Mouse (Mus musculus) testis, adult 2 months (tissue): ENCODE measurements at regions not wholly inside any gene's neighbourhood (a gene's known extent, or its start where the extent isn't known, plus 50 kb on each side); places are given as distances from the start of the nearest gene placed in this dataset.

ENCODE experiments used
- H3K27ac ChIP-seq: fragments of 200-500 bp; 2 replicates; pipeline ENCODE4 v1.5.1; 2012; ENCODE audit warnings: low read depth, low read length; ENCODE audit not compliant: control insufficient read depth, insufficient read depth
- H3K27me3 ChIP-seq: fragments of 200-500 bp; 2 replicates; pipeline ENCODE4 v1.6.1; 2012; ENCODE audit warnings: mild to moderate bottlenecking, low read length, moderate library complexity; ENCODE audit not compliant: control insufficient read depth, insufficient read depth
- H3K36me3 ChIP-seq: fragments of 200-500 bp; 2 replicates; pipeline ENCODE4 v1.6.1; 2012; ENCODE audit warnings: mild to moderate bottlenecking, low read length; ENCODE audit not compliant: control insufficient read depth, insufficient read depth
- H3K4me1 ChIP-seq: fragments of 200-500 bp; 2 replicates; pipeline ENCODE4 v1.6.1; 2012; ENCODE audit warnings: low read length; ENCODE audit not compliant: control insufficient read depth, insufficient read depth
- H3K4me3 ChIP-seq: fragments of 200-500 bp; 2 replicates; pipeline ENCODE4 v1.5.1; 2012; ENCODE audit warnings: low read depth, mild to moderate bottlenecking, low read length, moderate library complexity, mixed read lengths; ENCODE audit not compliant: control insufficient read depth
- CTCF ChIP-seq: fragments of 200-500 bp; IDR thresholded peaks from 2 replicates; pipeline ENCODE4 v1.5.1; 2012; ENCODE audit warnings: low read depth, mild to moderate bottlenecking, inconsistent platforms, low read length, moderate library complexity; ENCODE audit not compliant: control insufficient read depth, insufficient read depth, insufficient replicate concordance
- POLR2A ChIP-seq: fragments of 200-500 bp; IDR thresholded peaks from 2 replicates; pipeline ENCODE4 v1.6.1; 2012; ENCODE audit warnings: low read depth, mild to moderate bottlenecking, inconsistent platforms, low read length, moderate library complexity; ENCODE audit not compliant: control insufficient read depth

GRCm38 (mm10) chr13:72365534-72366271, 262.9 kb upstream of the Irx2 start:
- Histone ChIP-seq H3K27me3 (no peaks in the 10 kb centered on the region), H3K4me1 (peaks cover 5% of the 10 kb centered on the region), H3K36me3 (no peaks in the 10 kb centered on the region), H3K27ac (no peak overlapping the region), H3K4me3 (no peak overlapping the region)
- TF ChIP-seq POLR2A (no peak), CTCF (no peak)

DNA sequence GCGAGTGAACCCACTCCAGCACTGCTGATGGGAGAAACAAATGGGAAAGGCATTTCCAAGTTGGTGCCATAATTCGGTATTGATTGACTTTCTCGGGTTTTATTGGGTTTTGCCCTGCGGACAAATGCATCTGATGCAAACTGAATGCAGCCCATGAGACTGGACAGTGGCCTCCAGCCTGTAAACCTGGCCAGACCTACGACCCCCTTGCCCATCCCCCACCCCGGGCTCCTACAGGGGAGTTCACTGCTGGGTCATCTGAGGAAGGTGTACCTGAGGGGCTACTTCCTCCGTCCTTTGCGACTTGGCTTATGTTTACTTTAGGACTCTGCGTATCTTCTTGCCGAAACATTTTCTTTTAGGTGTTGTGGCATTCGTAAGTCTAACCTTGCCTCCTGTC, 262.3 kb upstream of the Irx2 start:
- no peaks in the 10 kb centered on the region for H3K36me3 ChIP-seq
- H3K27me3 ChIP-seq = no peaks in the 10 kb centered on the region
- no peak overlapping the region for H3K27ac ChIP-seq
- no peak for TF ChIP-seq CTCF
- TF ChIP-seq POLR2A = no peak
- no peak overlapping the region for H3K4me3 ChIP-seq
- H3K4me1 ChIP-seq = peaks cover 5% of the 10 kb centered on the region

GRCm38 (mm10) chr13:72370131-72370530, 258.5 kb upstream of the Irx2 start:
- Histone ChIP-seq H3K27me3 (no peaks in the 10 kb centered on the region), H3K27ac (no peak overlapping the region)

GRCm38 (mm10) chr13:72370997-72371396, 257.6 kb upstream of the Irx2 start:
- no peaks in the 10 kb centered on the region for H3K27me3 ChIP-seq
- no peak overlapping the region for H3K4me3 ChIP-seq
- peaks cover 1% of the 10 kb centered on the region for H3K4me1 ChIP-seq
- no peak overlapping the region for H3K27ac ChIP-seq
- H3K36me3 ChIP-seq = no peaks in the 10 kb centered on the region
- no peak for TF ChIP-seq CTCF
- TF ChIP-seq POLR2A = no peak

More at GRCm38 (mm10) chr13:72370131-72370530, 258.5 kb upstream of the Irx2 start:
- H3K4me3 ChIP-seq = no peak overlapping the region
- no peak for TF ChIP-seq CTCF
- TF ChIP-seq POLR2A = no peak
- H3K4me1 ChIP-seq = peaks cover 5% of the 10 kb centered on the region
- H3K36me3 ChIP-seq = no peaks in the 10 kb centered on the region

- no peak overlapping the region for H3K27ac ChIP-seq
- TF ChIP-seq POLR2A = no peak
- TF ChIP-seq CTCF = no peak
- H3K4me1 ChIP-seq = no peaks in the 10 kb centered on the region
- no peaks in the 10 kb centered on the region for H3K36me3 ChIP-seq
- no peaks in the 10 kb centered on the region for H3K27me3 ChIP-seq
- H3K4me3 ChIP-seq = no peak overlapping the region
Measured at GRCm38 (mm10) chr13:72393366-72393765, 235.3 kb upstream of the Irx2 start.

DNA sequence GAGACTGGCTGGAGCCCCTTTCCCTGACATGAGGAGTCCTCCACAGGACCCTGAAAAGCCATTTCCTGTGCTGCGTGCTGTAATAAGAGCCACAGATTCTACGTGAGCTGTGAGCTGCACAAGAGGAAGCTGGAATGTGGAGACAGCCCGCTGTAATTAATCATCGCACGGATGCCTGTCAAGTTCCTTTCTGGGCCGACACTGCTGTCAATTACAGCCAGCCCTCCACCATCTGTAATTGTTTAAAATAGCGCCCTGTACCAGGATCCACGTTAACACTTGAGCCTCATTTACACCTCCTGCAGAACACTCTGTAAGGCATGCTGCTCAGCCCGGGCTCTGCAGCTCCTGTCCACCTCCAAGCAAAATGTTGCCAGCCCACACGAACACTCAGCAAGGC, 227.9 kb upstream of the Irx2 start:
- Histone ChIP-seq H3K36me3 (no peaks in the 10 kb centered on the region), H3K27ac (no peak overlapping the region), H3K4me3 (no peak overlapping the region), H3K4me1 (no peaks in the 10 kb centered on the region), H3K27me3 (no peaks in the 10 kb centered on the region)
- TF ChIP-seq CTCF (no peak), POLR2A (no peak)

DNA sequence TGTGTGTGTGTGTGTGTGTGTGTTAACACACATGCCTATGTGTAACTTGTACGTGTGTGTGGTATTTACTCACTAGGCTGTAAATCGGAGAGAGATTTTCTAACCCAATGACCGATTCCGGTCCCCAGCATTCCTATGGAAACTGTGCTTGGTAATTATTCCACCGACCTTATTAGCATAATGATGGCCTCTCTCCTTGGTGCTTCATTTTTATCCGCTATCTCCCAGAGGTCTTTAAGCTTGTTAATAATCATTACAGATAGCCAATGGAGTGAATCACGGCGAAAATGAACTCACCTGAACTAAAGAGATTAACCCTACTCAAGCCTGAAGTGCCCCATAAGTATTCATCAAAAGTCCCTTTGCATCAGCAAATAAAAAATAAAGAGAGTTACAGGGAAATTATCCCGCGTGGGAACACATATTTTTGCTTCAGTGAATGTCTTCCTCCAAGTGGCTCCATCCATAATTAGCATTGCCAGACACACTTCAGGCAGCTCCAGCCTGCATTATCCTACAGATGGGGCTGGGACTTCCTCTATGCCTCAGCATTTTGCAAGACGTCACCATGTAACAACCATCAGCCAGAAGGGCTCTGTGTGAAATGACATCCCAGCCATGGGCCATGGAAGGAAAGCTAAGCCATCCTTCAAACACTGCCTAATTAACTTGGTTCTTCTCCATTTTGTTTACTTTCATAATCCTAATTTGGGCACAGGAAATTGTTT, 219.2 kb upstream of the Irx2 start:
- no peaks in the 10 kb centered on the region for H3K4me1 ChIP-seq
- H3K27ac ChIP-seq = no peak overlapping the region
- TF ChIP-seq POLR2A = no peak
- TF ChIP-seq CTCF = no peak

More for the DNA sequence above, 219.2 kb upstream of the Irx2 start:
- Histone ChIP-seq H3K36me3 (no peaks in the 10 kb centered on the region), H3K4me3 (no peak overlapping the region), H3K27me3 (no peaks in the 10 kb centered on the region)
